Mouse (Mus musculus) hindbrain, embryonic 10.5 days (tissue): Measurements from ENCODE around the gene Srgap1. TPM values are rescaled to one million over a fixed set of nuclear protein-coding genes. Genes with fewer than 3 reads are reported as not detected.

Source experiments
- DNase-seq: peaks from one replicate; pipeline ENCODE4 v3.0.0-alpha.2; 2017; ENCODE audit warnings: low spot score
- H3K27ac ChIP-seq: fragments of 300-500 bp; sonication (generic); 2 replicates; pipeline ENCODE4 v1.5.1; 2016; ENCODE audit warnings: mild to moderate bottlenecking, moderate library complexity
- H3K27me3 ChIP-seq: fragments of 300-500 bp; sonication (generic); 2 replicates; pipeline ENCODE4 v1.6.1; 2016; ENCODE audit warnings: mild to moderate bottlenecking; ENCODE audit not compliant: poor library complexity, insufficient read depth, severe bottlenecking
- H3K36me3 ChIP-seq: fragments of 300-500 bp; sonication (generic); 2 replicates; pipeline ENCODE4 v1.6.1; 2016; ENCODE audit warnings: mild to moderate bottlenecking, moderate library complexity
- H3K4me1 ChIP-seq: fragments of 300-500 bp; sonication (generic); replicated peaks from 2 replicates; pipeline ENCODE4 v1.6.1; 2016; ENCODE audit warnings: mild to moderate bottlenecking
- H3K4me3 ChIP-seq: fragments of 300-500 bp; sonication (generic); 2 replicates; pipeline ENCODE4 v1.5.1; 2016; ENCODE audit warnings: mild to moderate bottlenecking, moderate library complexity
- H3K9me3 ChIP-seq: fragments of 300-500 bp; sonication (generic); 2 replicates; pipeline ENCODE4 v1.6.1; 2016; ENCODE audit warnings: mild to moderate bottlenecking, moderate library complexity
- WGBS: fragments of 180-500 bp; shearing (Covaris S2); methylation state at CpG from one replicate; pipeline ENCODE4 v1.1.7; 2016; 5-methylcytosine and 5-hydroxymethylcytosine counted together
- polyA plus RNA-seq: library from polyadenylated mRNA; unstranded; fragments of >200 nt; fragmentation: Nextera tagmentation; extraction: Ambion mirVana; gene quantifications from 2 replicates; pipeline ENCODE4 v1.2.1, GENCODE M21; 2016

Srgap1 gene
- polyA plus RNA-seq, 1 experiment from 2014 or later = 17.8 TPM

DNA sequence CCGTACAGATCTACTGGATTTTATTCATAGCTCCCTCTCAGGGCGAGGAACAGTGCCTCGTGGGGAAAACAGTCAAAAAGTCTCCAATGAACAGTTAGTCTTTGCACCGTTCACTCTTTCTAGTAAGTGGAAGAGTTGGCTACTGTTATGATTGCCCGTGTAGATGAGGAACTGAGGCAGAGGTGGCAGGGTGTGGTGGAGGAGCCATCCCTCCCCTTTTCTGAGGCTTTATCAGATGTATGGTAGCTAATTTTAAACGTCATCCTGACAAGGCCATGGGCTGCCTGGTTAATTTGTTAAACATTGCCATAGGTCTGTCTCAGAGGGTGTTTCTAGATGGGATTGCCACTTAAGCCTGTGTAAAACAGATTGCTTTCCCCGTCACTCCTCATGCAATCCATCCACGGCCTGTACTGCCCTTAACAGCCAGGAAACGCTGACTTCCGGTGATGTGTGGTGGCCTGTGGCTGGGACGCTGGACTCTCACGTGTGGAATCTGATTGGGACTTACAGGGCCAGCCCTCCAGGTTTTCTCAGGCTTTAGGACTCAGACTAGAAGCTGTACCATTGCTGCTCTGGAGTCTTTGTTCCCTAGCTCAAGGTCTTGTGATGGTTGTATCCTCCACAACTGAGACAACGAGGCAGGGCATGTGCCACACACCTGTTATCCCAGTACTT lies 155.6 kb downstream of the Srgap1 start:
- Histone ChIP-seq H3K4me1 (peaks cover 6% of the 10 kb centered on the region), H3K36me3 (0 out of 2 replicates have a peak, but pooled peaks cover 4% of the 10 kb centered on the region), H3K4me3 (no peak overlapping the region), H3K27me3 (no peaks in the 10 kb centered on the region), H3K9me3 (no peaks in the 10 kb centered on the region), H3K27ac (no peak overlapping the region)
- WGBS = 86% methylated on average over 13 of the region's 13 CpGs
- no peak for DNase-seq

DNA sequence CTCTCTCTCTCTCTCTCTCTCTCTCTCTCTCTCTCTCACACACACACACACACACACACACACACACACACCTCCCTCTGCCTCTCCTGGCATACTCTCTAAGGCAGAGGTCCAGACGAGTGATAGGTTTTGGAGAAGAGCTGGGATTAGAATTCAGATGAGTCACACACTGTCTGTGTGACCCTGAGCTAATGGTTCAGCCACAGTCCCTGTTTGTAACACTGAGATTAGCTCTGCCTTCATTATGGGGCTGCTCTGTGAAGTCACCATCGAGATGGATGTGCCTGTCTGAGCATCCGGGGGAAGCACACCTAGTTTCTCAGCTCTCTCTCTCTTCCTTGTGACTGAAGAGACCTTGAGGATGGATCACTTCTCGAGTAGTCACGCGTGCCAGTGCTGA lies 157.1 kb downstream of the Srgap1 start:
- no peak for DNase-seq
- 79% methylated on average over 6 of the region's 6 CpGs for WGBS
- no peak overlapping the region for H3K4me3 ChIP-seq
- 0 out of 2 replicates have a peak, but pooled peaks cover 4% of the 10 kb centered on the region for H3K36me3 ChIP-seq
- H3K4me1 ChIP-seq = peaks cover 21% of the 10 kb centered on the region
- no peaks in the 10 kb centered on the region for H3K27me3 ChIP-seq
- no peak overlapping the region; the same call in 1 of the 2 replicates for H3K27ac ChIP-seq
- H3K9me3 ChIP-seq = no peaks in the 10 kb centered on the region

DNA sequence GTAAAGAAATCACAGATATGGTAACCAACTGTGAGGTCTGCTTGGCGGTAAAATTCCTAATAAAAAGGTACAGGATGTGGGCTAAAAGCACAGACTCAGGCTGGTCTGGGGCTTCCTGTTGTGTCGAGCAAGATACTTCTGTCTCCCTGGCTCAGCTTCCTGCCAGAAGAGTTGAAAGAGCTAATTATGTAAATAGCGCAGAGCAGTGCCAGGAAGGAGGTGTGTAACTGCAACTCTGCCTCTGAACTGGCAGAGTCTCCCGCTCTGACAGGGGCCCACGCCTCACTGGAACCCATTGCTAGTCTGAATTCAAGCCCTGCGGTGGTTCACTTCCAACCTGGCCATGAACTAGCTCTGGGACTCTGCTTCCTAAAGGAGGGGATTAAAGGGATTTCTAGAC lies 160.3 kb downstream of the Srgap1 start:
- Histone ChIP-seq H3K4me1 (peaks cover 47% of the 10 kb centered on the region), H3K4me3 (no peak overlapping the region), H3K27ac (peak overlapping the region; percentile 82; the same call in 1 of the 2 replicates), H3K36me3 (no peaks in the 10 kb centered on the region), H3K9me3 (no peaks in the 10 kb centered on the region), H3K27me3 (no peaks in the 10 kb centered on the region)
- 35% methylated on average over 6 of the region's 6 CpGs for WGBS
- peak; percentile 12 for DNase-seq

DNA sequence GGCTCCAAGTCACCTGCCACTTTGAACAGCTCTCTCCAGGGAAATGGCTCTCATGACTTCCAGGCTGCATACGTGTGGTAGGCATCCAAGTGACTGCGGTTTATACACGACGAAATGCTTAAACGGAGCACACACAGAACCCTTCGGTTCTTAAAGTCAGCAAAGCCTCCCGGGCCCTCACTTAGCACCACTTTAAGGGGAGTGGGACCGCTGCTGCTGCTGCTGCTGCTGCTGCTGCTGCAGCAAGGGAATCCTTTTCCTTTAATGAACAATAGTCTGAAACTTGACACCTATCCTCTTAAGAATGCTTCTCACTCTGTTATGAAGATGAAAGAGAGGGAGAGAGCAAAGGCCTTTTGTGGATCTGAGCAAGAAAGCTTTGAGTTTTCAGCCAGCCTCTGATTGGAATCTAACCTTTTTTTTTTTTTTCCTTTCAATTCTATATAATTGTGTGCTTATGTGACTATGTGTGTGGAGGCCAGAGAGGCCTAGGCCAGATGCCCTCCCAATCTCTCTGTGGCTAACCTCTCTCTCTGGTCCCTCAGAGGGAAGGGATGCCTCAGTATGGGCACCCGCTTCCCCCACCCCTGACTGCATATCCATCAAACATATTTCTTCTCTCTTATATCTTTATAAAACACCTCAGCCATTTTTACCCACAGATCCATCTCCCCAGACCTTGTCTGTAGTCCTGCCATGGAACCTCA lies 161.4 kb downstream of the Srgap1 start:
- H3K4me3 ChIP-seq = no peak overlapping the region; the same call in 1 of the 2 replicates
- H3K9me3 ChIP-seq = no peaks in the 10 kb centered on the region
- peak; percentile 49 for DNase-seq
- no peaks in the 10 kb centered on the region for H3K27me3 ChIP-seq
- 9% methylated on average over 9 of the region's 9 CpGs for WGBS
- H3K36me3 ChIP-seq = no peaks in the 10 kb centered on the region
- H3K27ac ChIP-seq = peak overlapping the region; percentile 82
- peaks cover 53% of the 10 kb centered on the region for H3K4me1 ChIP-seq

DNA sequence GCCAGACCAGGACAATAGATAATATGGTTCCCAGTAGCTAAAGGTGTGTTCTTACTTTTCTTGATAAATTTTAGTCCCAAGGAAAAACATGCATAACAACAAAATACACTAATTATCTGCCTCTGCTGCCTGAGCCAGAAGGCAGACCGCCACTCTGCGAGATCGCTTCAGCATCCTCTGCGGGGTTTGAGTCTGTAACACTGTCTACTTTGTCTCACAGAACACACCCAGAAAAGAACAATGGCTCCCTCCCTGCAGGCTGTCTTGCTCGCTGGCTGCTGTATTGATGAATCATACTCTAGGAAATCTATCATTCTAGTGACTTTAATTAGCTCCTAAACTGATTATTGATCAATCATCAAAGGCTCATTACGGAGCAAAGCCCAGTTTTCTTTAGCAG lies 164.7 kb downstream of the Srgap1 start:
- 19% methylated on average over 6 of the region's 6 CpGs for WGBS
- Histone ChIP-seq H3K9me3 (no peaks in the 10 kb centered on the region), H3K36me3 (no peaks in the 10 kb centered on the region), H3K4me3 (no peak overlapping the region), H3K27me3 (no peaks in the 10 kb centered on the region), H3K27ac (peak overlapping the region; percentile 83), H3K4me1 (peaks cover 85% of the 10 kb centered on the region)
- DNase-seq = peak; percentile 44

DNA sequence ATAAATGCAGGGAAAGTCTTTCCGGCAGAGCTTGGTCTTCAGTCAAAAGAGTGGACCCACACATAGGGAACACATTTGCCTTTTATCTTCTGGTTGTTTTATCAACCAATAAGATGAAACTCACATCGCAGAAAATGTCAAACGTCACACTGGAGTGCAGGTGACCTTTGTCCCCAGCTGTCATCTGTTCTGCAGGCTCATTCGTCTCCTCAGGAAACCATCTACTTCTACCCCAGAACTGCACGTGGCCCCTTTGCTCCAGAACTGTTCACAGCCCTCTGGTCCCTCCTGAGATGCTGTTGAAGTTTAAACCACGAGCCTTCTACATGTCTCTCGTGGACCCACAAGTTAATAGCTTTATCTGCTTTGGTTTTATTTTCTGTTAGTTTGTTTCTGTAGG lies 168.3 kb downstream of the Srgap1 start:
- H3K4me3 ChIP-seq = no peak overlapping the region
- H3K27me3 ChIP-seq = no peaks in the 10 kb centered on the region
- H3K36me3 ChIP-seq = no peaks in the 10 kb centered on the region
- no peak for DNase-seq
- 34% methylated on average over 7 of the region's 7 CpGs for WGBS
- H3K9me3 ChIP-seq = no peaks in the 10 kb centered on the region
- H3K27ac ChIP-seq = no peak overlapping the region
- H3K4me1 ChIP-seq = peaks cover 53% of the 10 kb centered on the region

DNA sequence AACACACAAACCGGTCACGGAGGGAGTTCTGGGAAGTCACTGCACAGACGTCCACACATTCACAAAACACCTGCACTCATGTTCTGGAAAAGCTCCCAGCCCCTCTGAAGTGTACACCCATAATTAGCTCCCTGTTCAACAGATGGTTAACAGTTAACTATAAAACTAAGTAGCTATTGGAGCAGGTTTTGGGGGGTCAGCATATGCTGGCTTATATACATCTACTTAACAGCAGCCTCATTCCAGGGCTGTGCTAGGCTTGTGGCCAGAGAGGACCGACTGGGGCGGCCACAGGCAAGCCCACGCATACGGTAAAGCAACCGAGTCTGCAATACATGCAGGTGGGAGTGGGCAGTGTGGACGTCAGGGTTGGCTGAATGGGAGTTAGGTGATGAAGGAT lies 169.2 kb downstream of the Srgap1 start:
- Histone ChIP-seq H3K27me3 (no peaks in the 10 kb centered on the region), H3K4me1 (peaks cover 57% of the 10 kb centered on the region), H3K4me3 (no peak overlapping the region), H3K27ac (0 out of 2 replicates have a peak overlapping the region, but pooled peaks have one; percentile 45), H3K36me3 (no peaks in the 10 kb centered on the region), H3K9me3 (no peaks in the 10 kb centered on the region)
- no peak for DNase-seq
- WGBS = 85% methylated on average over 9 of the region's 9 CpGs

DNA sequence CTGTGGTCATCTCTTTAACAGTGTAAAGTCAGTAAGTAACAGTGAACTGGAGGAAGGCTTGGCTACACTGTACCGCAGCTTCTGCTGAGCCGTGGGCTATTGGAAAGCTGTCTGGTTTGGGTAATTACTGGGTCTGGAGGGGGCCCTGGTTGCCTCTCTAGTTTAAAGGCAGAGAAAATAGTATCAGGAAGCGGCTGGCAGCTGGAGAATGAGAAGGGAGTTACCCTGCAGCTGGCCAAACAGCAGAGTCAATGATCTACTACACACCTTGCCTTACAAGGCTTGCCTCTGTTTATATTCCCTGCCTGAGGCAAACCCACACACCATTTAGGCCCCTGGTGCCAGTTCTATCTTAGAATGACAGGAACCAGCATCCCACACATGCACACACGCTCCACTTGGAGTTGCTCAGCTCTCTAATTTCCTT lies 174.0 kb downstream of the Srgap1 start:
- 65% methylated on average over 4 of the region's 4 CpGs for WGBS
- no peak for DNase-seq
- H3K36me3 ChIP-seq = peaks cover 21% of the 10 kb centered on the region
- no peaks in the 10 kb centered on the region for H3K27me3 ChIP-seq
- peaks cover 7% of the 10 kb centered on the region for H3K9me3 ChIP-seq
- peaks cover 16% of the 10 kb centered on the region for H3K4me1 ChIP-seq
- H3K4me3 ChIP-seq = no peak overlapping the region
- H3K27ac ChIP-seq = no peak overlapping the region

DNA sequence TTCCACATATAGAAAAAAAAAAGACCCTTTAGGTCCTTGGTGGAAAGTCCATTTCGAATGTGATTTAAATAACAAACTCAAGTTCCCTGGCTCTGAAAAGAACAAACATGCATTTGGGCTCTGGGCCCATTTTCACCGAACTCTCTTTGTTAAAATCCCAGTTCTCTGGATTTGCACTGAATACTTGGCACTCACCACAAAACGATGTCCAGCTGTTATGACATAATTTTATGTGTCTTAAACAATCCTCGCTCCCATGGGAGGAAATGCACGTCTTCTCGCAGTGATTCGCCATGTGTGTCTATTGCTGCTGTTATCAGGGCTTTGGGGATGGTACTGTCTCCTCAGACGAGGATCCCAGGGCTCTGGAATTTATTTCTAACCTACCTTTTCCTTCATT lies 177.2 kb downstream of the Srgap1 start:
- no peak overlapping the region for H3K27ac ChIP-seq
- no peak overlapping the region for H3K4me3 ChIP-seq
- peaks cover 7% of the 10 kb centered on the region for H3K9me3 ChIP-seq
- H3K27me3 ChIP-seq = no peaks in the 10 kb centered on the region
- DNase-seq = no peak
- 83% methylated on average over 8 of the region's 8 CpGs for WGBS
- peaks cover 14% of the 10 kb centered on the region for H3K4me1 ChIP-seq
- peaks cover 33% of the 10 kb centered on the region for H3K36me3 ChIP-seq

DNA sequence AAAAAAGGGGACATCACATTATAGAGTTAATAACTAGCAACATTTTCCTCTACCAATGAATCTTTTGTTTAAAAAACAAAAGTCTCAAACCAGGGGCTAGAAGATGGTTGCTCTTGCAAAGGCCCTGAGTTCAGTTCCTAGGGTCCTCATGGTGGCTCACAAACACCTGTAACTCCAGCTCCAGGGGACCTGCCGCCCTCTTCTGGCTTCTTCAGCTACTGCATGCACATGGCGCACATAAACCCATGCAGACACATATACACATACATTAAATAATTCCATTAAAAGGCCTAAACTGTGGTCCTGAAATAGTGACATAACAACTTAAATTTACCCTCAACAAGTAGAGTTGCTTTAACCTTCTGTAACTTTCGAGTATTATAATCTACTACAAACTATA lies 178.9 kb downstream of the Srgap1 start:
- no peak for DNase-seq
- H3K4me1 ChIP-seq = peaks cover 11% of the 10 kb centered on the region
- H3K4me3 ChIP-seq = no peak overlapping the region
- no peaks in the 10 kb centered on the region for H3K27me3 ChIP-seq
- no peak overlapping the region for H3K27ac ChIP-seq
- H3K9me3 ChIP-seq = peaks cover 7% of the 10 kb centered on the region
- H3K36me3 ChIP-seq = peaks cover 33% of the 10 kb centered on the region
- 96% methylated on average over 3 of the region's 3 CpGs for WGBS

DNA sequence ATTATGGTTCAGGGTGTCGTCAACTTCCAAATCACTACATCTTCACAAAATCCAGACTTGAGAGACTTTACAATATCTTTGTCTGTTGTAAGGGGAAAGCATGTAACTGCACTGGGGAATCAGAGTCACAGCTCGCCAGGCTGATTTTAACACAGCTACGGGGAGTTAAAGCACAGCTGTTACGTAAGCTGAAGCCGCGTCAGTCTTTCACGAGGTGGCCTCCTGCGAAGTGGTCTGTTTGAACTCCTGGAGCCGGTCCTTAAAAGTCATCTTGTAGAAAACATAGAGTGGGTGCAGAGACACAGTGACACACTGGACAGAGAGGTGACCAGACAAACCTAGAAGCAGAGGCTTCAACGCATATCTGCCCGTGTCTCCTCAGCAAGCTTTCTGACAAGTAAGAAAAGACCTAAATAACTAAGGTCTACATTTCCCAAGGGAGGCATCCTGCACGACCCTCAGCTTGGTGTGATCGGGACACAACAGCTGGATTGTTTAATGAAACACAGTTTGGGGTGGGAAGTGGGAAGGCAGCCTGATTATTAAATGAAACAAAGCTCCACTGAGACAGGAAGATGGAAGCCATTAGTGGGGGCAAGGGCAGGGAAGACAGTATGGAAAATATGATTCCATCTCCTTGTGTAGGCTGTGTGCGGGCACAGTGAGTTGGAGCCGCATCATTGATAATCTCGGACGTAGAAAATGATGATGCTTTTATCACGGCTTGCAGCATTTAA lies 181.4 kb downstream of the Srgap1 start:
- Histone ChIP-seq H3K4me3 (no peak overlapping the region), H3K4me1 (peaks cover 14% of the 10 kb centered on the region), H3K27me3 (no peaks in the 10 kb centered on the region), H3K36me3 (peaks cover 33% of the 10 kb centered on the region), H3K9me3 (peaks cover 7% of the 10 kb centered on the region), H3K27ac (no peak overlapping the region)
- WGBS = 69% methylated on average over 18 of the region's 18 CpGs
- DNase-seq = no peak

DNA sequence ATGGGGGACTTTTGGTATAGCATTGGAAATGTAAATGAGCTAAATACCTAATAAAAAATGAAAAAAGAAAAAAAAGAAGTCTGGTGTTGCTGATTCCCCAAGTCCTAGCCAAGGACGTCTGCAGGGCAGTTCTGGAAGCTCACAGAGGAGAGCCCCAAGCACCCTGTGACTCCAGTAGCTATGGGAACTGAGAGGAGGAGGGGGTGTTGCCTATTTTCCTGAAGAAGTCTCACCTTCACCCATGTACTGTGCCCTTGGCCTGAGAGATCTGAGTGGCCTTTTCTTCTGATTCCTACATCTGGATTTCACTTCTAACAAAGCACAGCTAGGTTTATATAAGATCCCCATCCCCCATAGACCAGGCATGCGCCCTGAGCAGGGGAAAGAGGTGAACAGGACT lies 186.2 kb downstream of the Srgap1 start:
- DNase-seq = no peak
- Histone ChIP-seq H3K4me3 (no peak overlapping the region), H3K27ac (peak overlapping the region; percentile 8; the same call in 1 of the 2 replicates), H3K9me3 (no peaks in the 10 kb centered on the region), H3K36me3 (0 out of 2 replicates have a peak, but pooled peaks cover under 1% of the 10 kb centered on the region), H3K27me3 (no peaks in the 10 kb centered on the region), H3K4me1 (peaks cover 27% of the 10 kb centered on the region)
- 66% methylated on average over 2 of the region's 2 CpGs for WGBS
